Mouse (Mus musculus) left cerebral cortex, postnatal 10 days (tissue): Measurements from ENCODE around the gene Thumpd3. TPM values are rescaled to one million over a fixed set of nuclear protein-coding genes. Genes with fewer than 3 reads are reported as not detected.

Experiments used
- DNase-seq, 2 experiments: peaks; one replicate each; pipeline ENCODE4 v3.0.0; 2021 to 2022; ENCODE audit warnings: low spot score in 2 of 2, mixed read lengths in 1 of 2; ENCODE audit errors: extremely low spot score in 1 of 2
- intact Hi-C: fragments of 180-260 bp; cut with DNase I; formaldehyde crosslinking; loops from one replicate; pipeline ENCODE4 v1.15.1; 2025
- total RNA-seq, 2 experiments: library from RNA; stranded (reverse); gene quantifications; 2 replicates each; pipeline ENCODE4 v1.2.3; 2021

Gene Thumpd3
- total RNA-seq, 2 experiments from 2014 or later: 30.8 to 31.7 TPM

- intact Hi-C loops: no loop called here
- no peak for DNase-seq
Measured at GRCm38 (mm10) chr6:113075261-113075660, 29.2 kb downstream of the Thumpd3 start.

DNA sequence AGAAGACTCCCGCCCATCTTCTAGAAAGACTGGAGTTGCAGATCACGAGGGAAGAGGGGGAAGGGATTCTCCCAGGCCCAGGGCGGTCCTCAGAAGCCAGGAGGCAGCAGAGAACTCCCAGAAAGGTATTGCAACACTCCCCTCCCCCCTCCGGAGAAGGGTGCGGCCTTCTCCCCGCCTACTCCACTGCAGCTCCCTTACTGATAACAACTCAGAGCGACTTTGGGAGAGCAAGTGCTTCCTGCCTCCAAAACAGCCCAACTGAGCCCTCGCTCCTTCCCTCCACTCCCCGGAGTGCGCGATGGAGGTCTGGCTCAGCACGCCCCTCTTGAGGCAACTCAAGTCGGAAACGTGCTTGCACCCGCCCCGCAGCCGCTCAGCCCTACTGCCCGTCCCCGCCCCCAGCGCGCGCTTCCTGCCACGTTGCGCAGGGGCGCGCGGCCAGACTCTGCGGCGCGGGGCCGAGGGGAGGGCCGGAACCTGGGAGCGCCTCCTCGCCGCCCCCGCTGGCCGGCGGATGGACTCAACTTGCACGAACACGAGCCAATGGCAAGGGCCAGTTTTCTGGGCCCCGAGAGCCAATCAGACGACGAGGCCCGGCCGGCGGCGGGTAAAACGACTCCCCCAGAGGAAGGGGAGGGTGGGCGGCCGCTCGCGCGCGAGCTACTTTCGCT lies 30.1 kb downstream of the Thumpd3 start:
- peak; percentile 87 to 99 for DNase-seq
- intact Hi-C loops: no loop called here

DNA sequence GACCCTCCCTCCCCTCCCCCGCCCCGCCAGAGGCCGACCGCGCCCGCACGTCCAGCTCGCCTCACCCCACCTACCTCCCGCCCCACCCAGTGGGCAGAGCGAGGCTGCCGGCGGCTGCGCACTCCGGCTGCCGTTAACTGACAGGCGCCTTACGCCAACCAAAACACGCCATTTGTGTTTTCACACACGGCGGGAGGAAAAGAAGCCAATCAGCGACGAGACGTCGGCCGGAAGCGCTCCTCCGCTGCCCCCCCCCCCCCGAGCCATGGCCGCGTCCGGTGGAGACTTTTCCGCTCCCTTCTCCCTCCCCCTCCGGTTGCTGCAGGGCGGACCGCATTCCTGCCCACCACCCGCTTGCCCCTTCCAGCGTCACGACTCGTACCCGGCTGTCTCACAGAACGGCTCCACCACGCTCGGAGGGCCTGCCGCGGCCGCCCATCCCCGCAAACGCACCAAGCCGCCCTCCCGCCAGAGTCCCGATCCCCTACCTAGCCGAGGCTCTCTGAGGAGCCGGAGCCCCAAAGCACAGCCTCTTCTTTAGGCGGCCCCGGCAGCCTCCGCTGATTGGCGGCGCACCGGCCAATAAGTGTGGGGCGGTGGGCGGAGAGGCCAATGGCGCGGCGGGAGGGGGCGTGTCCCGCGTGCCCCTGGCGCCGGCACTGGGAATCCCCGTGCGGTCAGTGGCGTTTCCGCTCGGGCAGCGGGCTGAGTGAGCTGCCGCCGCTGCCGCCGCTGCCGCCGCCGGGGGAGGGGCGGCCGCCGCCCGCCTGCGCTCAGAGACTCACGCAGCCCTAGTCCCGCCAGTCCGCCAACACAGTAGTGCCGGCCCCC lies 30.9 kb downstream of the Thumpd3 start, which contains the start of gene Setd5:
TSS of gene Setd5 (plus strand) at position 680 of the 831 bp plus-strand sequence.
- peak; percentile 96 to 99 for DNase-seq
- intact Hi-C loops: no loop called here

GRCm38 (mm10) chr6:113077569-113078030 lies 31.6 kb downstream of the Thumpd3 start:
- intact Hi-C loops: no loop called here
- DNase-seq: peak in 1 of 2 experiments; percentile 27

DNA sequence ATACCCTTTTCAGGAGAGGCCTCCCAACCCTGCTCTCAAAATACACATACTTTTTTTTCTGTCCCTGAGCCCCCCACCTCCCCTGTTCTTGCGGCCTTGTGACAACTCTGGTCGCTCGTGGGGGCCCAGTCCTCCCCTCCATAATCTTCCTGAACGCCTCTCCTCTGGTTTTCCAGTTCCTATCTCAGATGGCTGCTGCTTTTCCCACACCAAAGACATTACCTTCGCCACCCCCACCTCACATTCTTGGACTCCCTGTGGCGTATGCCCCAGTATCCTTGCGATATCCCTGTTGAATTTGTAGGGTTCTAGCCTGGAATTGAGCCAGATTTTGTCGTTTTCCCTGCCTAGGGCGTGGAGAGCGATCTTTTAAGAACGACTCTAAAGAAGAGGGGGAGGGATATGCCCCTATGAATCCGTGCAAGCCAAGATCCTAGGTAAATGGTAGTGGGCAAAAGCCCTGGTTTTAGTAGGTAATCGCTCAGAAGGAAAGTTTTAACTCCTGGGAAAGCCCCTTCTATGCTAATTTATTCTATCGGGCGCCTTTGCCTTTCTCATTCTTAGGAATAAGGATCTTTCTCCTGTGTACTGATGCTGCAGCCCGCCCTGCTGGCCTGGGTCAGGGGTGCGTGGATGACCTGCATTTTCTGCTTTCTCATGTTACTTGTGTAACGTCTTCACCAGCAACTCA lies 32.2 kb downstream of the Thumpd3 start:
- intact Hi-C loops: no loop called here

DNA sequence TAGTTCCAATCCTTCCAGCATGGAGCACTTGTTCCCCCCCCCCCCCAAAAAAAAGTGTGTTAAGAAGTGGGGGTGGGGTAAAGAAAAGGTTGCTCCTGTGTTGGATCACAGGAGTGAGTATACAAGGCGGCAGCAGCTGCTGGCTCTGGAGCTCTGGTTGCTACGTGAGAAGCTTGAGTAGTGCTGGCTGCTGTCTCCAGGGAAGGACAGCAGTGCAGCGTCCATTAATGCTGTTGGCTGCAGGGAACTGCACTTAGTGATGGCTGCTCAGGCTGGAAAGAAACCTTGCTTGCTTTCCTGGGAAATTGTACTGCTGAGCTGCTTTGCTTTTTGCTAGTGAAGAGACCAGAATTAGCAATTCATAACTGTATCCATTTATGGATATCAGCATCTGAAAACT lies 33.5 kb downstream of the Thumpd3 start:
- intact Hi-C loops: no loop called here

More for the DNA sequence above, 32.2 kb downstream of the Thumpd3 start:
- DNase-seq: peak; percentile 34 to 50

DNA sequence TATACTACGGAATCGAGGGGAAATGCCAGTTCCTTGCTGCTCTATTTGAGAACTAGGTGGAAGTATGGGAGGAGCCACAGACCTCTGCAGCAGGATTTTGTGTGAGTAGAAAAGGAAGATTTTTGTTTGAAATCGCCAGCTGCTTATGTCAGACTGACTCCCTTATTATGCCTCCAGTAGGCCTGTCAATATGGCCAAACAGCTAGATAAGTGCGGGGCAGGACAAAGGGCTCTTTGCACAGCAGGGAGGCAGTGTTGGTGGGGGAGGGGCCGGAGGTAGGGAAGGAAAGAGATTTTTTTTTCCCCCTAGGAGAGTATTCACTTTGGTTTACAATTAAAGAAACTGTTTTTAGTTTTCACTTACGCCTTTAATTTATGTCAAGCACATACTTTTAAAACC lies 36.2 kb downstream of the Thumpd3 start:
- DNase-seq: peak in 1 of 2 experiments; percentile 64
- intact Hi-C loops: no loop called here

More for the DNA sequence above, 33.5 kb downstream of the Thumpd3 start:
- peak; percentile 23 to 50 for DNase-seq

DNA sequence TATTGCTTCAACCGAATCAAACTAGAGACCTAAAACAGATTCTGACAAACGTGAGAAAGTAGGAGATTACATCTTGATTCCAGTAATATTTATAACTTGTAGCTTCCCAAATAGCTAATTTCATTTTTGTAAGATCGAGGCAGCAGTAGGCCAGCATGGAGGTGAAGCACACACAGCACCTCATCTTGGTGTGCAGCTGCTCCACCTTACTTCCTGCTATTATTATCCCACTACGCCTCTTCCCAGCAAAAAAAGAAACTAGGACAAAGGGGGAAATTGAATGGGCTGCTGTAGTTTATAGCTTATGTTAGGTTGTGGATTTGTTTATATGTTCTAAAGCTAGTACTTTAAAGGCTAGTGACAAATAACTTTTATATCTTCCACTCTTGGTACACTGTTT lies 38.6 kb downstream of the Thumpd3 start:
- intact Hi-C loops: no loop called here
- no peak for DNase-seq

- intact Hi-C loops: no loop called here
- no peak for DNase-seq
Measured at GRCm38 (mm10) chr6:113093206-113093605, 47.2 kb downstream of the Thumpd3 start.

GRCm38 (mm10) chr6:113095547-113095946 lies 49.5 kb downstream of the Thumpd3 start:
- intact Hi-C loops: no loop called here
- no peak for DNase-seq

- intact Hi-C loops: no loop called here
- DNase-seq: no peak
Measured at GRCm38 (mm10) chr6:113097662-113098061, 51.6 kb downstream of the Thumpd3 start.

GRCm38 (mm10) chr6:113099640-113100289 lies 53.7 kb downstream of the Thumpd3 start:
- DNase-seq: peak; percentile 90 to 91
- intact Hi-C loops: no loop called here

DNA sequence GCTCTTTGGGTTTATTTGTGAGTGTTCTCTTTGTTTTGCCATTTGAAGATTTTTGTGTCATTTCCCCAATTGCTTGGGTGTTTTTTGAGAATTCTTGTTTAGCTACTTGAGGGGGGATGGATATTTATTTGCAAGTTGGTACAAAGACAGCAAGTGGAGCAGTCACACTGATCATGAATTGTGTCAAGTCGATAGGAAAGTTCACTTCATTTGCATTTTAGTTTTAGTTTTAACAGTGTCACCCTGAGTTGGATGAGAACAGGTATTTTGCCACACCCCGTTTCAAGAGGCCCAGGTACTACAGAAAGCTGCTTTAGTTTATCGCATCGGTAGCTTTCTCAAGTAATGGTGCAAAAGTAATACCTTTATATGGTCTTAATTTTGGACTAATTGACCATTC lies 56.5 kb downstream of the Thumpd3 start:
- no peak for DNase-seq
- intact Hi-C loops: no loop called here

- peak in 1 of 2 experiments; percentile 38 for DNase-seq
- intact Hi-C loops: no loop called here
Measured at GRCm38 (mm10) chr6:113103765-113104164, 57.7 kb downstream of the Thumpd3 start.

DNA sequence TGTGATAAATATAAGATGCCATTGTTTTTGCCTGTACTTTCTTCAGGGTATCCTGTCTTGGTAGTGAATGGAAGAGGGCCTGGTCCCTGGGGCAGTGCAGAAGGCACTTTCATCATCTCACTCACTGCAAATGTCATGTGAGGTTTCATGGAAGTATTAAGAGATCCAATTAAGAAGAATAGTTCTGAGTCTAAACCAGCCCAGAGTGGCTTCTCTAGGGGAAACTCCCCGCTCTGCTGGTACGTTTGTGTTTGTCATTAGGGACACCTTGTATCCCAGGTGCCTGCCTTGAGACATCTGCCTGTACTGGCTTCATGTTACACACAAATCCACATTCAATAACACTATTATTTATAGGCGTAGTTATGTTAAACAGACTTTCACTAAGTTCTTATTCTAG lies 63.4 kb downstream of the Thumpd3 start:
- intact Hi-C loops: no loop called here
- no peak for DNase-seq

DNA sequence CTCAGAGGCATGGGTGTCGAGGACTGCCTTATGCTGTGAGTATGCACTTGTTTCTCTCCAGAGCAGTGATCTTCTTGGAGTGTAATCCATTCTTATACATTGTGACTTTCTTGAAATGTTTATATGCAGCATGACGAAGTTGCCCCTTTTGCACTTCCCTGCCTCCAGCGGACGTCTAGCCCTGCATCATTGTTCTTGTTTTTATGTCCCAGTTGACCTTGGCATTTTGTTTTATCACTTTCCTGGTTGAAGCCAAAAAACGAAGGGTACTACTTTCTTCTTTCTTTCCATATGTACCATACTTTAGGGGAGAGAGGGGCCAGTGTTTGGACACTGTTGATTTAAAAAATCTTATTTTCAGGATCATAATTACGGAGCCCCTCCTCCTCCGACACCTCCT lies 63.9 kb downstream of the Thumpd3 start:
- DNase-seq: no peak
- intact Hi-C loops: loop anchor here (5.0 kb wide), 1 partner anchor 43 kb away; no protein-coding TSS in a partner anchor
